Mouse (Mus musculus) layer of hippocampus, adult 2 months (tissue): ENCODE results near the gene Olfr803. TPM values are rescaled to one million over a fixed set of nuclear protein-coding genes. Genes with fewer than 3 reads are reported as not detected.

Source experiments
- DNase-seq, 2 experiments: peaks; one replicate each; pipeline ENCODE4 v3.0.0; 2022; ENCODE audit warnings: low spot score in 2 of 2
- H3K27ac ChIP-seq: fragments of 200-600 bp; 2 replicates; pipeline ENCODE4 v1.8.1; 2022
- H3K4me3 ChIP-seq: fragments of 200-600 bp; 2 replicates; pipeline ENCODE4 v1.8.1; 2022; ENCODE audit warnings: mild to moderate bottlenecking
- CTCF ChIP-seq: fragments of 200-600 bp; conservative IDR thresholded peaks from 2 replicates; pipeline ENCODE4 v1.8.1; 2022; ENCODE audit warnings: antibody characterized with exemption, mild to moderate bottlenecking, moderate library complexity
- long read RNA-seq, 2 experiments: library from polyadenylated mRNA; stranded (forward); transcript quantifications; one replicate each; pipeline ENCODE4 v2.0.0; 2021; ENCODE audit warnings: borderline mapping rate in 2 of 2
- microRNA-seq, 2 experiments: library from miRNA; unstranded; fragments of <30 nt; microRNA quantifications; one replicate each; pipeline ENCODE4 v1.2.0; 2021
- total RNA-seq, 2 experiments: library from RNA; stranded (reverse); gene quantifications; 2 replicates each; pipeline ENCODE4 v1.2.3; 2021

The Olfr803 gene
- not detected for total RNA-seq
- long read RNA-seq, experiment 1: 0 reads
- long read RNA-seq, experiment 2: 0 reads

GRCm38 (mm10) chr10:129694186-129694585 is at the start of gene Olfr803:
Gene Olfr803, minus strand, starts transcription at chr10:129694286.
- no peak for DNase-seq
- no peak within 1 kb of the TSS for H3K4me3 ChIP-seq
- no peak for TF ChIP-seq CTCF
- H3K27ac ChIP-seq: no peak within 1 kb of the TSS

DNA sequence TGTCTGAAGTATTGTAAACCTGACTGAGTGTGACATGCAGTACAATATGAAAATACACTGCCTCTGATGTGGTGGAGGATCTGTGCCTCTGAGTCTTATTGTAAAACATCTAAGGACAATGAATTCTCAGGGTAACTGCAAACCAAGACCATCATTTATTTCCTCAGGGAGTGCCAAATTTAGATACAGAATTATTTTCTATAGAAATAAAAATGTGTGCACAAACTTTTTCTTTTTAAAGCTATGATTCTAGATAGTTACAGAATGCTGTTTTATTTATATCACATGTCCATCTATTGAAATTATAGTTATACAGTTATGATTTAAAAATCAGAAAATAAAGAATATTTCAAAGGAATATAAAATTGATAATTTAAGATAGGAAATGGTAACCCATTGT is 47.7 kb upstream of the Olfr803 start, which contains the start of gene Olfr806:
Gene Olfr806, minus strand, starts transcription at position 101 of the 400 bp plus-strand sequence.
- Histone ChIP-seq H3K27ac (no peak within 1 kb of the TSS), H3K4me3 (no peak within 1 kb of the TSS)
- TF ChIP-seq CTCF: no peak
- DNase-seq: no peak

DNA sequence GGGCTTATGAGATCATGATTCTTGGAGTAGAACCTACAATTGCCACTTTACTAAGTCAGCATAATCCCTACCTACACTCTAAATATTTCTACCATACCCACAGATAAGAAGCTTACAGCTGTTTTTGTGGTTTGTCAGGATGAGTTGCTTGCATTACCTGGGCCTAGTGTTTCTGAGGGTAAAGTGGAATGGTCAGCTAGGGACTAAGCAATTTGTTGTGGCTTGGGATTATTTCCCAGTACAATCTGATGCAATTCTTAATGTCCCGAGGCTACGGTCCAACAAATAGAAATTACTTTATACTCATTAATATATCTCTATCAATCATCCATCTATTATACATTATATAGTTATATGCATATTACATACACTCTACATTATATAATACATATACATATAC is 35.2 kb upstream of the Olfr803 start, which contains the start of gene Olfr805:
Gene Olfr805, minus strand, starts transcription at position 101 of the 400 bp plus-strand sequence.
- DNase-seq: no peak
- Histone ChIP-seq H3K4me3 (no peak within 1 kb of the TSS), H3K27ac (no peak within 1 kb of the TSS)
- no peak for TF ChIP-seq CTCF

- no peak within 1 kb of the TSS for H3K27ac ChIP-seq
- no peak for TF ChIP-seq CTCF
Observed at GRCm38 (mm10) chr10:129702910-129703309, 8.8 kb upstream of the Olfr803 start, which contains the start of gene Olfr804. Gene Olfr804, plus strand, starts transcription at chr10:129703210.

DNA sequence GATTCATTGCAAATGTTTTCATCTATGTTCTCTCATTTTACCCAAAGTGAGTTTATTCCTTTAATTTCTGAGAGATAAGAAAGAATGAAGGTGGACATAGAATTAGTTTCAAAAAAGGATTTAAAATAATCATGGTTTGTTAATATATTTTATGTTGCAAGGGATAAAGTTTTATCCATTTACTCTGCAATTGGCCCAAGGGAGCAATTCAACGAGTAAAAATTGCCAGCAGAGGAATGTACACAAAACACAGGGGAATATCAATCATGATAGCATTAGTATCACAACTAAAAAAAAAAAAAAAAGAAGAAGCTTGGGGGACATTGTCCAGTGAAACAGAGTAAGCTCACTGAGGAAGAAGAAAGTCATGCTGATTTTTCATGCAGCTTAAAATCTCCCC is 6.0 kb downstream of the Olfr803 start, which contains the start of gene Olfr802:
Gene Olfr802, minus strand, starts transcription at position 101 of the 400 bp plus-strand sequence.
- H3K27ac ChIP-seq: no peak within 1 kb of the TSS
- TF ChIP-seq CTCF: no peak
- DNase-seq: no peak
- H3K4me3 ChIP-seq: no peak within 1 kb of the TSS

More at GRCm38 (mm10) chr10:129702910-129703309, 8.8 kb upstream of the Olfr803 start, which contains the start of gene Olfr804:
- no peak for DNase-seq
- no peak within 1 kb of the TSS for H3K4me3 ChIP-seq

DNA sequence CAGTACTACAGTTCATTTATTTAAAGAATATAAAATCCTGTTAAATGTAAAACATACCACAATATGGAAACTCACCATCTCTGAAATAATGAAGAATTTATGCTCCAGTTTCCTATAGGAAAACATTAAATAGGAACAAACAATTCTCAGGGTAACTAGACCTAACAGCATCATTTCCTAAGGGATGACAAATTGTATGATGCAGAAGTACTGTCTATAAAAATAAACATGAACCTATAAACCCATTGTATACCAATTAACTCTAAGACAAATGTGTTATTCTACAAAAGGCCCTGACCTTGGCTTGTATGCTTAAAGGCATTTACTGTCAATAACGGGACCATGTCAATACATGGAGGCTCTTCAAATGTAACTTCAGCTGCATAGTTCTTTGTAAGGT is 20.3 kb downstream of the Olfr803 start, which contains the start of gene Olfr801:
Gene Olfr801, minus strand, starts transcription at position 101 of the 400 bp plus-strand sequence.
- H3K27ac ChIP-seq: no peak within 1 kb of the TSS

GRCm38 (mm10) chr10:129657394-129657793 is 36.7 kb downstream of the Olfr803 start, which contains the start of gene Olfr800:
Gene Olfr800, plus strand, starts transcription at chr10:129657694.
- H3K27ac ChIP-seq: no peak within 1 kb of the TSS
- no peak for DNase-seq
- H3K4me3 ChIP-seq: no peak within 1 kb of the TSS
- no peak for TF ChIP-seq CTCF

More for the DNA sequence above, 20.3 kb downstream of the Olfr803 start, which contains the start of gene Olfr801:
- no peak for TF ChIP-seq CTCF
- no peak for DNase-seq
- no peak within 1 kb of the TSS for H3K4me3 ChIP-seq

DNA sequence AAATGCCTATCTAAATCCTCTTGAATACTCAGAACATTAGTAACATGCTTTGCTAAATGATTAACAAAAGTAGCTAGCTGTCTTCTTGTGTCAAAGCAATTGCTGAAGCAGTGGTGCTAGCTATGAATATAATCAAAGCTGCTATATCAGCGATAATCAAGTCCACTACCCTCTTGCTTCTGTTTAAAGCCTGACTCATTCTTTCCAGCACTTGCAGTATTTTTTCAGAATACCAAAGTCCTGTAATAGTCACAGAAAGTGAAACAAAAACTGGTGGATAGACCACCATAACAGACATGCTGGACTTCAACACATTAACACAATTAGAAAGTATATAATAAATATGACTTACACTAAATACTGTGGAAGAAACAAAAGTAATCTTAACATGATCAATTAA is 42.3 kb downstream of the Olfr803 start:
- no peak overlapping the region for H3K27ac ChIP-seq
- no peak for TF ChIP-seq CTCF
- H3K4me3 ChIP-seq: no peak overlapping the region
- DNase-seq: no peak

Small RNA genes within 50 kb of the gene (microRNA-seq; reads per million reads assigned to microRNA genes)
- 0 reads per million in 2 experiments for gene Gm24485

Other genes starting within 250 kb of the Olfr803 start
- gene Olfr787, start 232.4 kb downstream of the Olfr803 start, total RNA-seq: not detected
- gene Olfr788, start 223.3 kb downstream of the Olfr803 start, total RNA-seq: not detected
- gene Olfr789, start 209.5 kb downstream of the Olfr803 start, total RNA-seq: not detected
- gene Olfr790, start 195.8 kb downstream of the Olfr803 start, total RNA-seq: not detected
- gene Olfr791, start 172.5 kb downstream of the Olfr803 start, total RNA-seq: not detected
- gene Olfr792, start 155.1 kb downstream of the Olfr803 start, total RNA-seq: not detected
- gene Olfr794, start 126.6 kb downstream of the Olfr803 start, total RNA-seq: not detected
- not detected for gene Olfr796, start 81.7 kb downstream of the Olfr803 start, total RNA-seq
- not detected for gene Olfr798, start 66.4 kb downstream of the Olfr803 start, total RNA-seq
- not detected for gene Olfr799, start 56.8 kb downstream of the Olfr803 start, total RNA-seq
- not detected for gene Olfr800, start 36.6 kb downstream of the Olfr803 start, total RNA-seq
- not detected for gene Olfr801, start 20.4 kb downstream of the Olfr803 start, total RNA-seq
- gene Olfr802, start 6.1 kb downstream of the Olfr803 start, total RNA-seq: not detected
- not detected for gene Olfr804, start 8.9 kb upstream of the Olfr803 start, total RNA-seq
- gene Olfr805, start 35.1 kb upstream of the Olfr803 start, total RNA-seq: not detected
- not detected for gene Olfr806, start 47.6 kb upstream of the Olfr803 start, total RNA-seq
- not detected for gene Olfr807, start 63.5 kb upstream of the Olfr803 start, total RNA-seq
- gene Olfr808, start 71.2 kb upstream of the Olfr803 start, total RNA-seq: not detected
- not detected for gene Olfr809, start 80.4 kb upstream of the Olfr803 start, total RNA-seq
- not detected for gene Olfr810, start 100.6 kb upstream of the Olfr803 start, total RNA-seq
- gene Olfr811, start 110.1 kb upstream of the Olfr803 start, total RNA-seq: not detected
- gene Olfr812, start 151.8 kb upstream of the Olfr803 start, total RNA-seq: not detected
- gene Olfr813, start 161.1 kb upstream of the Olfr803 start, total RNA-seq: not detected
- not detected for gene Olfr814, start 185.6 kb upstream of the Olfr803 start, total RNA-seq
- not detected for gene Olfr815, start 211.6 kb upstream of the Olfr803 start, total RNA-seq
- not detected for gene Olfr816, start 221.3 kb upstream of the Olfr803 start, total RNA-seq